Mouse (Mus musculus) cerebellum, adult 9-11 months (tissue): Measurements from ENCODE around the gene Cep104.
A peak's percentile ranks its signal among the peaks of the same experiment; 100 is the strongest.

Source experiments
- DNase-seq: peaks from one replicate; pipeline ENCODE4 v3.0.0; 2022

Cep104 gene

DNA sequence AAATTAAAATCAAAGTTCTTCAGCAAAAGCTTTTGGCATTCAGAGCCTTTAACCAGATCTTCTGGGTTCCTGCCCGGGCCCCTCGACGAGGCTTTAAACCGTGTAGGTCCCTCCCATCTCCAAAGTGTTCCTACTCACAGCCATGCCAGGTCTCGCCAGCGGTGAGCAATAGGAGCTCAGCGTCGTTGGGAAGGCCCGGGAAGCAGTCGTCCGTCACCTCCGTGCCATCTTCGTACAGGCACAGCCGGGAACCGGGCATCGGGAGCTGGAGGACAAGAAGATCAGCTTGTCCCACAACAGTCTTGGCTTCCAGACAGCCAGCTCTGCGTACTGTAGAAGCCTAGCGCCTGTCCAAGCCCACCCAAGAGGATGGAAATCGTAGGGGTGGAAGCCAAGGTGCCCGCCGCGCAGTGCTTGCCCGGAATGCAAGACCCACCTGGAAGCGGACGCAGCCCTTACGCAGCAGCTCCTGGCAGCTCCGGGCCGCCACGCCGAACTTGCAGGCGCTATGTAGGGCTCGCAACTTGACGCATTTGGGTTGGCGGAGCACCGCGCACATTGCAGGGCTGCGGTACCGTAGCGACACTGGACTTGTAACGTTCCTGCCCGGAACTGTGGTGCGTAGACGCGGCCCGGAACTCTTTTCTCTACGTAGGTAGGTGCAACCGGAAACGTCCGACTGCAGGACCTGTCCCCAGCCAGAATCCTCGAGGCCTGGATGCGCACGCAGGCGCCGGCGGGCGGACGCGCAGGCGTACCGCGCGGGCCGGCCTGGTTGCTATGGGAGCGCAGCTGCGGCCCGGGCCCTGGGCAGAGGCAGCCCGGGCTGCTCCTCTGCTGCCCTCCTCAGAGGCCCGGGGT lies at the start of gene Cep104, which contains the start of gene Dffb:
Gene Cep104 (plus strand): TSS at position 764 of the 861 bp plus-strand sequence.
Gene Dffb (minus strand): TSS at position 696 of the 861 bp plus-strand sequence.
- DNase-seq, result peak; percentile 91

DNA sequence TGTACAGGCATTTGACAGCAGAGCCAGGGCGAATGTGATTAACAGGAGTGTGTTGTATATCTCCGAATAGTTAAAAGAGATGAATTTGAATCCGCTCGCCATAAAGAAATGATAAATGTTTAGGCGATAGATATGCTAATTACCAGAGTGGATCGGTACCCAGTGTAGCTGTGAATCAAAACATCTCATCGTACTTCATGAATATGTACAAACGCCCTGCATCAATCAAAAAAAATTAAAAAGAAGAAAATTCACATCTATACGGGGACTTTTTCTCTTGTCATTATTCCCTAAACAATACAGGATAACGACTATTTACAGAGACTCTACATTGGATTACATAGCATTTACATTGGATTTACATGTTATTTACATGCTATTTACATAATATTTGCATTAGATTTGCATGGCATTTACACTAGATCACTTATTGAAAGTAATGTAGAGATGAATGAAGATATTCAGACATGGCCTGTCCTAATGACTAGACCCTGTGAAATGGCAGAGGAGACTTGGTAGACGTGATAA lies 46.2 kb upstream of the Cep104 start:
- no peak for DNase-seq

DNA sequence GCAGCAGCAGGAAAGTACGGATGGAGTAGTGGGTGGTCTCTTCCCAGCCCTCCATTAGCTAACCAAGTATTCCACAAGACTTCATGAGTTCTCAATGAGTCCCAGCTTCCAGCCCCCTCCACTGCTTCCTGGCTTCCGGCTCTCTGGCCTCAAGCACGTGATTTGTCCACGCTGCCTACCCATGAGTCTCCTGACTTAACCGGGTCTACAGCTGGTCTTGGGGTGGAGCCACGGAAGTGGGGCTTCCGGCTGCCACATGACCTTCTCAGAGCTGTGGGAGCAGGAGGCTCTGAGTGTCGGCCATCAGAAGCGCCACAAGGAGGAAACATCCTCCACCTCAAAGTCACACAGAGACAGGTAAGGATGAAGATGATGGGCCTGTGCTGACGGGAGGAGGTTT lies 45.6 kb upstream of the Cep104 start:
- no peak for DNase-seq

DNA sequence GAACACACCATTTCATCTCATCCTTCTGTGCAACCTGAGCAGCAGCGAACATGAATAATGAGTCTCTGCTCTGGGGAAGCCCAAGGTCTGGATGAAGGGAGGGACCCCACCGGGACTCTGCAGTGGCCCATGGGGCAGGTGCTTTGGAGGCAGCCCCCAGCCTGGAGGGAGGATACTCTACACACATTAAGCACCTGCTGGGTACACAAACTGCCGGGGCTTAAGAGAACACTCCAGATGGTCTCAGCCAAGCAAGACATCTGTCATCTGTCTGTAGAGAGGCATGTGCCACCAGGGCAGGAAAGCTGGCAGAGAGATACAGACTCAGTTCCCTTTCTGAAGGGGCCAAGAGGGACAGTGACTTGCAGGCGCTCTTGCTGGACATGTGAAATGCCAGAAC lies 45.1 kb upstream of the Cep104 start:
- peak; percentile 30 for DNase-seq

DNA sequence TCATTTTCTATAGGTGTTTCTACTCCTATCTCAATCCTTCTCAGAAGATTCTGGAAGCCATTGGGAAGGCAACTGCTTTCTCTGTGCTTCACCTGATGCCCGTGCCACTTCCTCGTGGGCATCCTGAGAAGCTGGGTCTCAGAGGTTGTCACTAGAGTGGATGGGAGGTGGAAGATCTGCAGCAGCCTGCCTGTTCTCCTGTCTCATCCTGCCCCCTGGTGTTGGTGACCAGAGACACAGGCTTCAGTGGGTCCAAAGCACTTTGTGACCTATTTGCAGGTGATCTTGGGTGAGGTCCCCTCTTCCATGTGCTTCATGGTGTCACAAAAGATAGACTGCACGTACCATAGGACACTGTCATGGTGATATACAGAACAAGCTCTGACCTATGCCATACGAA lies 31.8 kb upstream of the Cep104 start:
- DNase-seq, result peak; percentile 23

DNA sequence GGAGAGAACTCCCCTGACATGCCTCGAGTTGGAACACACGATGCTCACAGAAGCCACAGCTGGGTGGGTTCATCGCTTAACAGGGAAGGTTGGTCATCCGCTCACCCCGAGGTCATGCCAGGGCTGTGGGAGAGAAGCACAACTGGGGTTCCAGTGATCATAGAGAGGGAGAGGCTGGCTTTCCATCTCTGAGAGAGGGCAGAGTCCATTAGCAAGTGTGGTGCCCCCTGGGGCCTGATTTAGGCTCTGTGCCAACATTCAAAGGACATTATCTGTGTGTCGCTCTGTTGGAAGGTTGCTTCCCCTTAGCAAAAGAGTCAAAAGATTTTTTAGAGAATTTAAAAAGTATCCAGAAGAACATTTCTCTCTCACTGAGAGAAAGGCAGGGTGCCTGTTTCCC lies 30.7 kb upstream of the Cep104 start:
- DNase-seq, result no peak

DNA sequence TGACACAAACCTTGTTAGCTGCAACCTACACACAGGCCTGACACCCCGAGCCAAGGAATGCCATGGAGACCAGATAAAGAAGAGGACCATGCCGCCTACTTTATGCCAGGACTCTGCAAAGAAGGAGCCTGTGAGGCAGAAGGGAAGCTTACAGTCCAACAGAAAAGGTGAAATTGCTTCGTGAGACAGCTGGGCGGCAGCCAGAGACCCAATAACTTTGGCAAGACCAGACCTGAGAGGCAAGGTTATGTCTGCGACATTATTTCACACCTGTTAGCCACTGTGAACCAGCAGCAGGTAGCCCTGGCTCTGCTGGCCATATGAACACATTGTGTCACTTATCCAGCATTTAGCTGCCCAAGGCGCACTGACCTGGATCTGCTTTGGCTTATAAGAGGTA lies 29.3 kb upstream of the Cep104 start:
- DNase-seq, result no peak

DNA sequence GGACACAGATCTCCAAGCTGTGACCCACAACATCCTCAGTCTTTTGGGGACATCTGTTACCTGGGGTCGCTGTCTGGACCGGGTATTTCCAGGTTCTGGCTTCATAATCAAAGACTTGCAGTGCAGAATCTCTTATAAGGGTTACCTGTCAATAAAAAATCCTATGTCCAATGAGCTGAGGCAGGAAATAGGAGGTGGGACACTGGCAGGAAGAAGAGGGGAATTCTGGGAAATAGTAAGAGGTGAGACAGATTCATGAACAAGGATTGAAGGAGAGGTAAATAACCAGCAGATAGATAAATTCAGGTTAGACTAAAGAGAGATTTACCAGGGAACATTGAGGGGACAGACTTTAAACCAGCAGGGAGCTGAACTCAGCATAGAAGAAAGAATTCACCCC lies 24.6 kb upstream of the Cep104 start:
- no peak for DNase-seq

DNA sequence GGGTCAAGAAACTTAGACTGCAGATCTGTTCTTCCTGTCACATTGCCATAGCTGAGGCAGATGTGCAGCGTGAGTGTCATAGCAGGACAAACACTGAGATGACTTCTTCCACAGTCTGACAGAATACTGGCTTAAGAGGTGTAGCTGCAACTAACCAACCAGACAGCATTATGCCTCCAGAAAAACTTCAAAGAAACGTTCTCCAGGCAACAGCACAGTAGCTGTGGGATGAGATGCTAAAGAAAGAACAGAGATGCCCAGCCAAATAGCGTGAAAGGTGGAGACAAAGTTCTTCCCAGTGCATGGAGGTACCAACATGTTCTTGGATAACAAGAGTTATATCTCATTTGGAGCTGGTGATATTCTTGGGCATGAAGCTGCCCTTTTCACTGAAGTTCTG lies 23.8 kb upstream of the Cep104 start:
- no peak for DNase-seq

DNA sequence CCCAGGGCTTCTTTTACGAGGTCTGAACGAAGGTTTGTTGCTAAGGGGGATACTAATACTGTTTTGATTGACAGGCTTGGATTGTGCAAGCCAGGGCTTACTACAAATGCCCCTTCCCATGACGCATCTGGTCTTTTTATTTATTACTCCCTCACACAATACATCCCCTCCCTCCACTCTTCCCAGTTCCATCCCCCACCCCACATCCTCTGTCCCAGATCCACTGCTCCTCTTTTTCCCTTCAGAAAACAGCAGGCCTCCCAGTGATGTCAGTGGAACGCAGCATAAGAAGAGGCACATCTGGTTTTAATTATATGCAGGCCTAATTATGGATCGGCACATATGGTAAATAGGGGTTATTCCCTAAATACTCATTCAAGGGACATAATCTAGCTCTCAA lies 23.3 kb upstream of the Cep104 start:
- DNase-seq, result no peak

DNA sequence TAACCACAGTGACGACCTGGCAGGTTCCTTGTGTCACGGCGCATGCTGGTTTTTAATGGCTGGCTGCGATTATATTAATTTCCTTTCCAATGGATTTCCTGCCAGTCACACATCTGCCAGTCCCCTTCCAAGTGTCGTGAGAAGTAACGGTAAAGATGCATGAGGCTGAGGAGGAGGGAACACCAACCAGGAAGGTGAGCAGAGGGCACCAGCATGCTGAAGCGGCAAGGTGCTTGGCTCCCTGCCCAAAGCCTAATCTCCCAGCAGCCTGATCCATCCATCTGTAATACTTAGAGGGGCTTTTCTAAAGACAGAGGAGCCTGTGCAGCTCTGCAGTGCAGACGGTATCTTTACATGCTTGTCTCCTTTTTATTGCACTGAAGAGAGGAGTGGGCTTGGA lies 19.3 kb upstream of the Cep104 start:
- peak; percentile 58 for DNase-seq

DNA sequence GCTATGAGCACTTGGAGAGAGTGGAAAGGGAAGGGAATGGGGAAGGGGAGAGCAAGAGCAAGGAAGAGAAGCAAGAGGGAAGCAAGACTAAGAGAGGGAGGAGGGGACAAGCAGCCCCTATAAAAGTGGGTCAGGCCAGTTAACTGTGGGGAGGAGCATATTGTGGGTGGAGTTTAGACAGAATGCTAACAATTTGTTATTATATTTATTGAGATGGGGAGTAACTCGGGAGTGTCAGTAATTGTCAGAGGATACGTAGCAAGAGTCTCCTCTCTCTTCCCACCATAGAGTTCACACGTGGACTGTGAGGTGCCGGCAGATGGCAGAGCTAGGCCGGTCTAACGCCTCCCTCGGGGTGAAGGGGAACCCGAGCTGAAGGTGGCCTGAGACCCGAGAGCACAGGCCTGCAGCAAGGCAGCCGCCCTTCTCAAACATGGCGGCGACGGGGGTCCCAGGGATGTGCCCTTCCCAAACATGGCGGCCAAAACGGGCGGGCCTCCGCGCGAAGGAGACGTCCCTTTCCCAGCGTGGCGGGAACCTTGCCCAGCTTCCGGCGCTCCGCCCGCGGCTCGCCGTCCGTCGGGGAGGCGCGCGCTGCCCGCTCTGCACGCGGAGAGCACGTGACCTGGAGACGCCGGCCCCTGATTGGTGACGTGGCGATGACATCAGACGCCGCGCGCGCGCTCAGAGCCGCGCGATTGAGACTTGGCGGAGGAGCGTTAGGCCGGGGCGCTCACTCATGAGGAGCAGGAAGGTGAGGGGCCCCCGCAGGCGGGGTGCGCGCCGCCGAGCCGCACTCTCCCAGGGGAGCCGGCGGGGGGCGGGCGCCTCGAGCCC lies 18.2 kb upstream of the Cep104 start, which contains the start of gene A430005L14Rik:
Gene A430005L14Rik (plus strand): TSS at position 669 of the 837 bp plus-strand sequence.
- peak; percentile 99 for DNase-seq

DNA sequence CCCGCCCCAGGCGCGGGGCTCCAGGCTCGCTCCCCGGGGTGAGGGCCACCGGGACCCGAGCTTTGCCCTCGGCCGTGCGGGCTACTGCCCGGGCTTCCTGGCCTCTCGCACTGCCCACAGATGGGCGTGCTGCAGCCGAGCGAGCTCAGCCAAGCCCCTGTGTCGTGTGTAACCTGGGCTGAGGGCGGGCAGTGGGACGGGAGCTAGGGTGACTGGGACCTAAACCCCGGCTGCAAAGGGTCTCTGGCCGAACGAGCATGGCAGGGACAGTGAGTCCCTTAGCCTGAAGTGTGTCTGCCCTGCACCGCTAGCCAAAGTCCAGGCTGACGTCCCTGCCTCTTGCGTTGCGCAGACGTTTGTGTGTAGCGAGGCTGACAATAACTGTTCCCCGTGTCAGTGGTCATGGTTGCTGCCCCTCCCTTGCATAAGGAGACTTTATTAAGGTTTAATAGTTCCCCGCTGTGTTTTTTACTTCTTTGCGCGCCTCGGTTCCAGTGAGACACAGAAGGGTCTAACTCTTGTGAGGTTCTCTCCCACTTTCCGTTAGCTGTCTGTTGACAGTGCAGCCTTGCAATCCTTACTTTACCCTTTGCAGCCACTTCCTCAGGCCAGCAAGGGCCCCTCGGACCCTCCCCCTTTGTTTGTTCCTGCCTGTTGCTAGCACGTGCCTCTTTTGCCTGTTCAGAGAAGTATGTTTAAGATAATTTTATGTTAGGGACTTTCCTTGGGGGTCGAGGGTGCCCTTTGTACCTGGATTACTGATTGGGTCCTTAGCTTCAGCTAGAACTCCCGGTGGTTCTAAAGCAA lies 17.3 kb upstream of the Cep104 start:
- peak; percentile 48 for DNase-seq

DNA sequence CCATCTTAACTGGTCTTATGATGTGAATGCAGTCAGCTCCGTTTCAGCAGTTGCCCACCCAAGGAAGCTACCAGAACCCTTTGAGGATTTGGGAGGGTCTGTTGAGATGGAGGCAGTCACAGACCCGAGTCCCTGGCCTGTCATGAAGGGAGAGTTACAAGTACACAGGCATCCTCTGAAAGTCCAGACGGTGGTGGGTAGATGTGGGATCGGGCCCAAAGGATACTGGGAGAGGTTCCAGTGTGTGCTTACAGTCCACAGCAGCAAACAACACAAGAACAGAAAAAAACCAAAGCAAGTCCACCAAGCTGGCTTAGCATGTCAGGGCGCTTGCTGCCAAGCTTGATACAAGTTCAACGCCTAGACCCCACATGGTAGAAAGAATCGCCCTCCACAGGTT lies 12.4 kb upstream of the Cep104 start:
- no peak for DNase-seq

DNA sequence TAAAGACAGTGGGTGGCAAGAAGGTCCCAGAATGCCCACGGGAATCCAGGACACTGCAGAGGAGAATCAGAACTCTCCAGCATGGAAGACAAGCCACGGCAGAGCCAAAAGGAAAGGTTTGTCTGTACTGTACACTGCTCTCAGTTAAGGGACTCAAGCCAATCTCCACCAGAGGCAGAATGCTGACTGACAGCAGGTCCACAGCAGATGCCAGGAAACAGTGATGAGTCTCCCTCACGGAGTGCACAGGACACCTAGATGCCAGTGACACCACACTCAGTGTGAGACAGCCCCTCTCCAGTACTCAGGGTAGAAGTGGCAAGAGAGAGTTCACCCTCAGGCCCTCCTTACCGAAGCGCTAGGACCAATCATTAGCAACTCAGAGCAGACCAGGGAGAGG lies 8.3 kb upstream of the Cep104 start:
- DNase-seq, result peak; percentile 47

DNA sequence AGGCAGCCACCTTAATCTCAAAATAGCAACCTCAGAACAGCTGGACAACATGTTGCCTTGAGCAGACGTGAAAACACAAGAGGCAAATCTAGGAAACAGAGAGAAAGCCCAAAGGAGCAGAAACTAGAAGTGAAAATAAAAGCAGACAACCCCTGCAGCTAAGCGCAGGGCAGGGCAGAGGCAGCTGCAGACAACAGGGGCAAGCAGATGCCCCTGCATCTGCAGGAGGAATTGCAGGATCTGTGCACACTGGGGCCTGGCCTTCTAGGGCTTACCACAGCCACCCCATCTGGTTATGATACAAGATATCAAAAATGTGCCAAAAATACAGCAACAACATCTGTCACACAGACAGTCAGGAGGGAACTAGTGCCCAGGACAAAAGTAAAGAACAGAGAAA lies 7.4 kb upstream of the Cep104 start:
- DNase-seq, result no peak

DNA sequence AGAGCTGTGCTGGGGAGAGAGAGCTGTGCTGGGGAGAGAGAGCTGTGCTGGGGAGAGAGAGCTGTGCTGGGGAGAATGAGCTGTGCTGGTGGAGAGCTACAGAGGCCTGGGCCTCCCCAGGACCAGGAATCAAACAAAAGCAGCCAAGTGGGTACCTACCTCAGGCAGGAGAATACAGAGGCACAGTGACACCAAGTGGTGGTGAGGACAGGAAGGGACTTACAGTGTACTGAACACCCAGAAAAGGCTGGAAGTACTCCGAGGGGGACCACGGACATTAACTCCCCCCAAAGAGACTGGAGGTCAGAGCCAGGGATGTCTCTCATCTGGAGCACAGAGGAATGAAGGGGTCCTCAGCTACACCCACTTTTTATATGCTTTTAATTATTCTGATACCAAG lies 6.9 kb upstream of the Cep104 start:
- DNase-seq, result no peak

DNA sequence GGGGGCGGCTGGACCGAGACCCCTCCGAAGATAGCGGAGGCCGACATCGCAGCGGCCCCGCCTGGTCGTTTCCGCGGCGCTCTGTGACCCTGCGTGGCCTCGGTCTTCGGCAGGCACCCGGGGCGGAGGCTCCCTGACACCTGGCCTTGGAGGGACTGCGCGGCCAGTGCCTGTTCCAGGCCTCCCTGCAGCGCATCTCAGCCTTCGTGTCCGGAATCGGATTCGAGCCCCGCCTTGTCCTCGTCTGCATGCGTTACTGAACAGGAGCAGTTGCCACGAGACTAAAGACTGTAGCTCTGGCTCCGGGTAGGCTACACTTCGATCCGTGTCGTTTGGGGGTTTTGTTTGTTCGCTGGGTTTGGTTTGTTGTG lies 283 bp downstream of the Cep104 start:
- no peak for DNase-seq

DNA sequence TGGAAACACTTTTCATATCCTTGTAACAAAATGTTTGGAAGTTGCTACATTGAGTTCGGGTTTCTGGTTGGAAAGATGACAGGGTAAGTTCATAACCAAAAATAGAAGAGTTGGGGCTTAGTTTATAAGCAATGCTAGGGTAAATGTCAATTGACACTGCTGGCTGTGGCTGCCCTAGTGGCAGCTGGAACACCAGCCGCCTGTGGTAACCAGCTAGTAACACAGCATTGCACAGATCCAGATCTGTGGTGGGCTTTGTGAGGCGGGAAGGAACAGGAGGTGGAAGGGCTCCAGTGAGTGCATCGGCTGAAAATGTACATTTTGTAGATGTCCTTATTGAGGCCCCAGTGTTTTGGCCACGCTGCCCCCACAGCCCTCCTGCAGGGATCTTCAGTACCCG lies 774 bp downstream of the Cep104 start:
- DNase-seq, result no peak

DNA sequence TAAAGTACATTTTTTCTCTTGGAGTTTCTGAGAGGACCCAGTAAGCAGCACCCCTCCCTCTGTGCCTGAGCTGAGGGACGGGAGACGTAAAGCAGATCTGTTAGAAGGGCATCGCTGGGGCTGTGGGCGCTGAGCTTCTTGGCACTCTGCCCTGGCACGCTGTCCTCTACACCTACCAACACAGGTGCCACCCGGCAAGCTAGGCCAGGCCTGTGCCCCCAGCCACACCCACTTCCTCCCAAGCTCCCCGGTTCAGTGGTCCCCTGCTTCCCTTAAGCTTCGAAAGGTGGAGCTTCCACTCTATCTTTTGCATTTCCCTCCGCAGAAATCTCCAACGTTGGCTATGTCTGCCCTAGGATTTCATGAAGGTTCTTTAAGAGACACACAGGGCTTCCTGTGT lies 4.2 kb downstream of the Cep104 start:
- DNase-seq, result no peak

DNA sequence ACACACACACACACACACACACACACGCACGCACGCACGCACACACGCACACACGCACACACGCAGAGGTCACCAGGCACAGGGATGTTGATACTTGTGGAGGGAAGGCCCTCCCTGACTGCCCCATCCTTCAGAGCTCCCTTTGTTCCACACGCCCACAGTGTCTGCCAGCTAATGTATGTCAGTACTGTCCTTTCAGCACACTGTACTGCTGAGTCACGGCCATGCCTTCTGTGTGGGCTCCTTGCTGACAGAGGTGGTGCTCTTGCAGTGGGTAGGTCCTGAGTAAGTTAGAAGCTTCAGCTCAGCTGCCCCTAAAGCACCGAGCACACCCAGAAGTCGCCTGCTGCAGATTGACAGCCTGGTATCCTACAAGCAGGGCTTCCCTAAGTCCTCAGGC lies 5.5 kb downstream of the Cep104 start:
- no peak for DNase-seq

DNA sequence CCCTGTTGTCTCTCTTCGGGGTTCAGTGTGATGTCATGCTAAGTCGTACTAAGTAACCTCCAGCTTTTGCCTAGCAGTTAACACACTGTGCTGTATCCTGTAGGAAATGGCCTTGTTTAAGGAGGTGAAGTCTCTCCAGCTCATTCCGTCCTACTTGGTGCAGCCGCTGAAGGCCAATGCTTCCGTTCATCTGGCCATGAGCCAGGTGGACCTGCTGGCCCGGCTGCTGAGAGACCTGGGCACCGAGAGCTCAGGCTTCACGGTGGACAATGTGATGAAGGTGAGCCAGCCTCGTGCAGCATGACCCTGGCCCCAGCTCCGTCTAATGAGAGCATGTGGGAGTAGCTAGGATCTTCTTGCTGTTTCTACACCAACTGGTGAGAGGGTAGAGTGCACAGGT lies 17.7 kb downstream of the Cep104 start:
- DNase-seq, result no peak

DNA sequence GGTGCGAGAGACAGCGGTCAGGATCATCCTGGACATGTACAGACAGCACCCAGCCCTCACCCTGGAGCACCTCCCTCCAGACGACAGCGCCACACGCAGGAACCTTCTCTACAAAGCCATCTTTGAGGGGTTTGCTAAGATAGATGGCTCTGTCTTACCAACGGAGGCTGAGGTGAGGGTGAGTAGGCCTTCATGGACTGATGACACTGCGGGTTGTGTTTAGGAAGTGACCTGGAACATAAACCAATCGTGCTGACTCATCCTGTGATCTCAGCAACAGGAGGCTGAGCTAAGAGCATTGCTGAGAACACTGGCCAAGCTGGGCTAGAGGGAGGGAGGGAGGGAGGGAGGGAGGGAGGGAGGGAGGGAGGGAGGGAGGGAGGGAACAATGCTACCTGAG lies 18.5 kb downstream of the Cep104 start:
- DNase-seq, result no peak
